In the genomic region with DNA sequence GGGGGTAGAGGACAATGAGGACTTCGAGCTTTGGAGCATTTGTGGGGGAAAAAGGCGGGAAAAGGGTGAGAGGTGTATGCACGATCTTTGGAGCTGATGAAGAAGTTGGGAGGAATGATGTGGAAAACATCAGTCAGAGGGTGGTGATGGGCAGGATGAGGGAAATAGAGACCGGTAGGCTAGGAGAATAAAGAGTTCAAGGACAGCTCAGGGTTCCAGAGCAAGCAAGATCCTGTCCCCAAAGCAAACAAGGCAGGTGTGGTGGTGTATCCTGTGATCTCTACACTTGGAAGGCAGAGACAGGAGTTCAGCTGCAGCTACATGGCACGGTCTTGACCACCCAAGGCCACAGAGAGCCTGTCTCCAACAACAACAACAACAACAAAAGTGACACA, we compare ENCODE assay signal across 7 mouse cellular contexts. TPM values are rescaled to one million over a fixed set of nuclear protein-coding genes. Genes with fewer than 3 reads are reported as not detected.
DNase-seq lines count a peak whose midpoint lies in the region; ATAC-seq and TF ChIP-seq lines count a peak whose summit lies in the region.

No protein-coding gene starts in this region.

- peak overlapping the region; percentile 80 for H3K4me2 ChIP-seq in lung, embryonic 14.5 days
- peak overlapping the region; percentile 74 for H3K4me2 ChIP-seq in limb, embryonic 12.5 days
- peak overlapping the region; percentile 17 for H3K4me2 ChIP-seq in stomach, embryonic 14.5 days (replicated peaks; ENCODE audit: low read depth, low read length)

- 21% methylated on average over 5 of the region's 5 CpGs for WGBS in lung, embryonic 14.5 days
- 33% methylated on average over 5 of the region's 5 CpGs for WGBS in limb, embryonic 12.5 days
- WGBS in stomach, embryonic 14.5 days = 31% methylated on average over 5 of the region's 5 CpGs

- H3K36me3 ChIP-seq in lung, embryonic 14.5 days (ENCODE audit: insufficient read depth) = peaks cover 14% of the 10 kb centered on the region
- H3K36me3 ChIP-seq in erythroblast, embryonic 14.5 days (ENCODE audit: control insufficient read depth) = peaks cover 22% of the 10 kb centered on the region
- H3K36me3 ChIP-seq in limb, embryonic 12.5 days = peaks cover 14% of the 10 kb centered on the region
- H3K36me3 ChIP-seq in stomach, embryonic 14.5 days (ENCODE audit: control insufficient read depth, insufficient read depth, low read length) = peaks cover 9% of the 10 kb centered on the region

- no peak for TF ChIP-seq CTCF in lung, embryonic 14.5 days (IDR thresholded peaks at IDR 0.05; ENCODE audit: low read depth)

- peak; percentile 32; the same call in 1 of the 2 replicates for ATAC-seq in lung, embryonic 14.5 days (ENCODE audit: insufficient read depth)
- ATAC-seq in limb, embryonic 12.5 days (ENCODE audit: insufficient number of reproducible peaks, insufficient read depth, low FRiP score, low TSS enrichment, low read depth) = peak; percentile 22; the same call in 1 of the 2 replicates
- 0 out of 2 replicates have a peak, but pooled peaks have one; percentile 9 for ATAC-seq in stomach, embryonic 14.5 days (ENCODE audit: insufficient number of reproducible peaks, insufficient read depth, low FRiP score, low read depth)

- H3K27me3 ChIP-seq in lung, embryonic 14.5 days (ENCODE audit: insufficient read depth, low read length) = no peaks in the 10 kb centered on the region
- peaks cover 29% of the 10 kb centered on the region for H3K27me3 ChIP-seq in erythroblast, embryonic 14.5 days (ENCODE audit: control insufficient read depth)
- H3K27me3 ChIP-seq in limb, embryonic 12.5 days = 0 out of 2 replicates have a peak, but pooled peaks cover 5% of the 10 kb centered on the region
- no peaks in the 10 kb centered on the region for H3K27me3 ChIP-seq in stomach, embryonic 14.5 days (ENCODE audit: control insufficient read depth, insufficient read depth, low read length)

- H3K9ac ChIP-seq in lung, embryonic 14.5 days = no peak overlapping the region
- H3K9ac ChIP-seq in limb, embryonic 12.5 days (replicated peaks) = no peak overlapping the region
- H3K9ac ChIP-seq in stomach, embryonic 14.5 days (replicated peaks; ENCODE audit: low read depth, low read length) = no peak overlapping the region

- DNase-seq in lung, embryonic 14.5 days = no peak
- DNase-seq in lung, postnatal 25 days (ENCODE audit: low spot score) = no peak
- DNase-seq in gastrocnemius, postnatal 14 days = no peak
- no peak for DNase-seq in Muller cell, postnatal 12 days (ENCODE audit: inconsistent ontology term)

- H3K4me3 ChIP-seq in lung, embryonic 14.5 days (ENCODE audit: low read depth, low read length) = peak overlapping the region; percentile 79
- H3K4me3 ChIP-seq in erythroblast, embryonic 14.5 days (replicated peaks) = peak overlapping the region; percentile 88
- peak overlapping the region; percentile 69 for H3K4me3 ChIP-seq in limb, embryonic 12.5 days (replicated peaks)
- peak overlapping the region; percentile 77; the same call in 1 of the 2 replicates for H3K4me3 ChIP-seq in stomach, embryonic 14.5 days (ENCODE audit: low read depth, low read length)

- H3K27ac ChIP-seq in lung, embryonic 14.5 days (ENCODE audit: low read depth) = no peak overlapping the region
- no peak overlapping the region for H3K27ac ChIP-seq in limb, embryonic 12.5 days
- no peak overlapping the region for H3K27ac ChIP-seq in stomach, embryonic 14.5 days (ENCODE audit: low read length)

- no peaks in the 10 kb centered on the region for H3K9me3 ChIP-seq in lung, embryonic 14.5 days (ENCODE audit: low read depth, low read length)
- H3K9me3 ChIP-seq in erythroblast, embryonic 14.5 days (ENCODE audit: control insufficient read depth, low read length) = no peaks in the 10 kb centered on the region
- no peaks in the 10 kb centered on the region for H3K9me3 ChIP-seq in limb, embryonic 12.5 days
- H3K9me3 ChIP-seq in stomach, embryonic 14.5 days (ENCODE audit: control insufficient read depth, low read depth, low read length) = no peaks in the 10 kb centered on the region

- no peaks in the 10 kb centered on the region for H3K4me1 ChIP-seq in lung, embryonic 14.5 days (ENCODE audit: insufficient read depth)
- H3K4me1 ChIP-seq in erythroblast, embryonic 14.5 days (ENCODE audit: control insufficient read depth) = peaks cover 26% of the 10 kb centered on the region
- peaks cover 14% of the 10 kb centered on the region for H3K4me1 ChIP-seq in limb, embryonic 12.5 days (replicated peaks)
- H3K4me1 ChIP-seq in stomach, embryonic 14.5 days (ENCODE audit: control insufficient read depth, insufficient read depth, low read length) = peaks cover 9% of the 10 kb centered on the region

- intact Hi-C loops in gastrocnemius, postnatal 14 days (cut with DNase I; ENCODE audit: low total_unique reads) = no loop called here

RNA-seq across cellular contexts. Expression of gene Ap1s1, which starts 0.4 kb away (rescaled TPM):
- polyA plus RNA-seq in lung, embryonic 14.5 days (2014; fragmentation: Nextera tagmentation; extraction: Ambion mirVana) = 179 and 191 TPM in 2 replicates
- 11.7 and 12.6 TPM in 2 replicates for polyA plus RNA-seq in erythroblast, embryonic 14.5 days (2012)
- polyA plus RNA-seq in limb, embryonic 12.5 days (2016; fragmentation: Nextera tagmentation; extraction: Ambion mirVana) = 150 and 153 TPM in 2 replicates
- 146 and 159 TPM in 2 replicates for polyA plus RNA-seq in stomach, embryonic 14.5 days (2014; fragmentation: Nextera tagmentation; extraction: Ambion mirVana)
- total RNA-seq in gastrocnemius, postnatal 14 days (2021) = 10 to 100 TPM; 24.3 to 26.0 TPM

RNA-seq across cellular contexts. Expression of gene Vgf, which starts 20.1 kb away (rescaled TPM):
- polyA plus RNA-seq in lung, embryonic 14.5 days (2014; fragmentation: Nextera tagmentation; extraction: Ambion mirVana) = 0.12 and 0.13 TPM in 2 replicates
- 0.10 and 0.17 TPM in 2 replicates for polyA plus RNA-seq in erythroblast, embryonic 14.5 days (2012)
- 0.09 and 0.25 TPM in 2 replicates for polyA plus RNA-seq in limb, embryonic 12.5 days (2016; fragmentation: Nextera tagmentation; extraction: Ambion mirVana)
- 0.65 and 0.83 TPM in 2 replicates for polyA plus RNA-seq in stomach, embryonic 14.5 days (2014; fragmentation: Nextera tagmentation; extraction: Ambion mirVana)
- total RNA-seq in gastrocnemius, postnatal 14 days (2021) = not detected

RNA-seq across cellular contexts. Expression of gene Serpine1, which starts 25.7 kb away (rescaled TPM):
- 0.47 and 0.86 TPM in 2 replicates for polyA plus RNA-seq in lung, embryonic 14.5 days (2014; fragmentation: Nextera tagmentation; extraction: Ambion mirVana)
- not detected in 2 replicates for polyA plus RNA-seq in erythroblast, embryonic 14.5 days (2012)
- 0.38 and 0.44 TPM in 2 replicates for polyA plus RNA-seq in limb, embryonic 12.5 days (2016; fragmentation: Nextera tagmentation; extraction: Ambion mirVana)
- polyA plus RNA-seq in stomach, embryonic 14.5 days (2014; fragmentation: Nextera tagmentation; extraction: Ambion mirVana) = 0.27 and 0.33 TPM in 2 replicates
- total RNA-seq in gastrocnemius, postnatal 14 days (2021) = 1 to 10 TPM; 1.2 to 1.9 TPM

RNA-seq across cellular contexts. Expression of gene Znhit1, which starts 58.5 kb away (rescaled TPM):
- 88.9 and 97.4 TPM in 2 replicates for polyA plus RNA-seq in lung, embryonic 14.5 days (2014; fragmentation: Nextera tagmentation; extraction: Ambion mirVana)
- polyA plus RNA-seq in erythroblast, embryonic 14.5 days (2012) = 55.9 and 77.3 TPM in 2 replicates
- 109 and 116 TPM in 2 replicates for polyA plus RNA-seq in limb, embryonic 12.5 days (2016; fragmentation: Nextera tagmentation; extraction: Ambion mirVana)
- polyA plus RNA-seq in stomach, embryonic 14.5 days (2014; fragmentation: Nextera tagmentation; extraction: Ambion mirVana) = 101 and 108 TPM in 2 replicates
- 10 to 100 TPM; 49.2 to 51.1 TPM for total RNA-seq in gastrocnemius, postnatal 14 days (2021)

RNA-seq across cellular contexts. Expression of gene Plod3, which starts 59.5 kb away (rescaled TPM):
- polyA plus RNA-seq in lung, embryonic 14.5 days (2014; fragmentation: Nextera tagmentation; extraction: Ambion mirVana) = 43.5 and 43.7 TPM in 2 replicates
- polyA plus RNA-seq in erythroblast, embryonic 14.5 days (2012) = 1.8 and 3.6 TPM in 2 replicates
- 39.5 and 42.3 TPM in 2 replicates for polyA plus RNA-seq in limb, embryonic 12.5 days (2016; fragmentation: Nextera tagmentation; extraction: Ambion mirVana)
- 40.1 and 41.5 TPM in 2 replicates for polyA plus RNA-seq in stomach, embryonic 14.5 days (2014; fragmentation: Nextera tagmentation; extraction: Ambion mirVana)
- total RNA-seq in gastrocnemius, postnatal 14 days (2021) = 10 to 100 TPM; 21.8 to 24.3 TPM

Comparison
In these comparisons a context has a peak if more than half of its experiments do, and no peak if none do; other contexts are left out.
1. H3K4me2 ChIP-seq: peak in every context shown above with its lines; median percentile 80 in lung, embryonic 14.5 days; 74 in limb, embryonic 12.5 days; 17 in stomach, embryonic 14.5 days.
2. RNA of gene Ap1s1, which starts 0.4 kb away (polyA plus RNA-seq): 179 to 191 TPM in lung, embryonic 14.5 days, 150 to 153 TPM in limb, embryonic 12.5 days and 146 to 159 TPM in stomach, embryonic 14.5 days; 11.7 to 12.6 TPM in erythroblast, embryonic 14.5 days; every median in the first group is over 10 times any median in the second.
3. Peak in every context shown above with its lines, with median percentiles within 50 percentile points of each other: ATAC-seq and H3K4me3 ChIP-seq.